Mouse (Mus musculus) C2C12 (cell line): ENCODE measurements at regions not wholly inside any gene's neighbourhood (a gene's known extent, or its start where the extent isn't known, plus 50 kb on each side); places are given as distances from the start of the nearest gene placed in this dataset.

Experiments
- H3K27me3 ChIP-seq: one replicate; pipeline ENCODE4 v1.6.1; 2011; ENCODE audit not compliant: control insufficient read depth, insufficient read depth, insufficient read length
- H3K36me3 ChIP-seq: one replicate; pipeline ENCODE4 v1.6.1; 2011; ENCODE audit not compliant: control insufficient read depth, insufficient read depth
- H3K4me3 ChIP-seq: one replicate; pipeline ENCODE4 v1.5.1; 2011; ENCODE audit warnings: mild to moderate bottlenecking, control low read depth; ENCODE audit not compliant: poor library complexity, insufficient read depth, severe bottlenecking
- H3K79me2 ChIP-seq: one replicate; pipeline ENCODE4 v1.6.1; 2011; ENCODE audit not compliant: control insufficient read depth, insufficient read depth
- H3K79me3 ChIP-seq: one replicate; pipeline ENCODE4 v1.6.1; 2011; ENCODE audit warnings: low read depth, control low read depth
- H3ac ChIP-seq: one replicate; pipeline ENCODE3; 2011; ENCODE audit warnings: low read depth; ENCODE audit not compliant: control insufficient read depth, insufficient read length
- CEBPB ChIP-seq: IDR thresholded peaks from one replicate; pipeline ENCODE4 v1.6.1; 2011; ENCODE audit warnings: low read depth, mild to moderate bottlenecking, control low read depth, moderate library complexity
- CTCF ChIP-seq: IDR thresholded peaks from one replicate; pipeline ENCODE4 v1.5.1; 2011; ENCODE audit not compliant: control insufficient read depth, insufficient read depth, insufficient read length
- FOSL1 ChIP-seq: IDR thresholded peaks from one replicate; pipeline ENCODE4 v1.8.0; 2011; ENCODE audit warnings: mild to moderate bottlenecking, low read length; ENCODE audit not compliant: poor library complexity, insufficient read depth, severe bottlenecking
- MAX ChIP-seq: IDR thresholded peaks from one replicate; pipeline ENCODE4 v1.6.1; 2011; ENCODE audit warnings: mild to moderate bottlenecking, control low read depth
- MYOD1 ChIP-seq: IDR thresholded peaks from one replicate; pipeline ENCODE4 v1.6.1; 2011; ENCODE audit warnings: low read depth; ENCODE audit not compliant: control insufficient read depth, insufficient read length
- MYOG ChIP-seq: IDR thresholded peaks from one replicate; pipeline ENCODE4 v1.6.1; 2011; ENCODE audit not compliant: control insufficient read depth, insufficient read length; ENCODE audit errors: extremely low read depth
- USF1 ChIP-seq: IDR thresholded peaks from one replicate; pipeline ENCODE4 v1.6.1; 2011; ENCODE audit warnings: low read depth, mild to moderate bottlenecking, control low read depth, moderate library complexity

DNA sequence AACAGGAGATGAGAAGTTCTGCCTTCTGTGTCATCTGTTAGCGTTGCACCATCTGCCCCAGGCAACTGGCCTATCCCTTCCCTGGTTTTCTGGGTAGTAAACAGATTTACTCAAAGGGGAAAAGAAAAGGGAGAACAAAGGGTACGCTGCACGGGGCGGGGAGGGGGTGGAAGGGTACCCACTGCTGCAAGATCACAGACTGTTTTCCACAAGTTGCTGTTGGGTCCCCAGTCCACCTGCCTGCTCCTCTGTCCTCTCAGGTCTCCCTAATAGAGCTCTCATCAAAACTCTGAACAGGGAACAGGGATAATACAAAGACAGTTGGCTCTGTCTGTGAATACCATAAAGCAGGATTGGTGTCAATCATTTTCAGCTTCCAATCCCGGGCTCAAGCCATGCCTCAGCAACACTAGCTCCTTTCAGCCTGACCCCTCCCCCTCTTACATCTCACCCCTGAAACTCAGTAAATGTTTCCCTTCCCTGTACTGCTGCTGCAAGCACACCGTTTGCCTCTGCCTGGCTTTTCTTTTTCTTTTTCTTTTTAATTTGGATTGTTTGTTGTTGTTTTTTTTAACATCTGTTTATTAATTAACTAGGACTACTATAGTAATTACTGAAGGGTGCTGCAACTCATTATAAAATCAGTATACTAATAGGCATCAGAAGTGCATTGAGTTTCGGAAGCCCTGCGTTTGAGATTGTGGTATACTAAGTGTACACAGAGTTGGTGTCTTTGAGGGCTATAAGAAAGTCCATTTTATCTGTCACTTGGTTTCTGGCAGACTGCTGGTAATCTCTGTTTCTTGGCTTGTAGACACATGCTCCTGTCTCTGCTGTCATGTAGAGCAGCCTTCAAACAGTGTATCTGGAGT, 244.0 kb upstream of the Cited2 start:
- H3K27me3 ChIP-seq: no peaks in the 10 kb centered on the region
- H3K79me3 ChIP-seq: no peaks in the 10 kb centered on the region
- no peaks in the 10 kb centered on the region for H3K36me3 ChIP-seq
- H3K79me2 ChIP-seq: no peaks in the 10 kb centered on the region
- no peak overlapping the region for H3ac ChIP-seq
- TF ChIP-seq CEBPB (no peak), USF1 (no peak), FOSL1 (no peak), MYOG (no peak), CTCF (no peak)
- H3K4me3 ChIP-seq: no peak overlapping the region

DNA sequence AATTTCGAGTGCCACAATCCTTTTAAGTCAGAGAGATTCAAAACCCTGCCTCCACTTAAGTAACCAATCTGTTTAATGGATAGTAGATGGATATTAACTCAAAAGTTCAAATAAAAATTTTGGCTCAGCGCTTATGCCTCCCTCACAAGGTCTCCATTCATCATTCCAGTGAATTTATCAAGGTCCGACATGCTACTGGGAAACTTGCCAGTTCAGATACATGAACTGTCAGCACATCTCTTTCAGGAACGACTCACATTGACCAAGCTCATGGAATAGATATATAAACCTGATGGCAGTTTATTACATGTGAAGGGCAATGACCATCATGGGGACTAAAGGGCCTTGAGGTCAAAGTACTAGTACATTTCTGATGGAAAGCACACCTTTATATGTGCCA, 240.3 kb upstream of the Cited2 start:
- H3K36me3 ChIP-seq: no peaks in the 10 kb centered on the region
- H3K79me2 ChIP-seq: no peaks in the 10 kb centered on the region
- no peaks in the 10 kb centered on the region for H3K27me3 ChIP-seq
- no peak for TF ChIP-seq CTCF
- no peak for TF ChIP-seq USF1
- TF ChIP-seq MYOD1: no peak
- TF ChIP-seq FOSL1: no peak
- TF ChIP-seq CEBPB: no peak
- TF ChIP-seq MAX: no peak
- TF ChIP-seq MYOG: no peak
- no peak overlapping the region for H3ac ChIP-seq
- no peak overlapping the region for H3K4me3 ChIP-seq
- H3K79me3 ChIP-seq: no peaks in the 10 kb centered on the region

DNA sequence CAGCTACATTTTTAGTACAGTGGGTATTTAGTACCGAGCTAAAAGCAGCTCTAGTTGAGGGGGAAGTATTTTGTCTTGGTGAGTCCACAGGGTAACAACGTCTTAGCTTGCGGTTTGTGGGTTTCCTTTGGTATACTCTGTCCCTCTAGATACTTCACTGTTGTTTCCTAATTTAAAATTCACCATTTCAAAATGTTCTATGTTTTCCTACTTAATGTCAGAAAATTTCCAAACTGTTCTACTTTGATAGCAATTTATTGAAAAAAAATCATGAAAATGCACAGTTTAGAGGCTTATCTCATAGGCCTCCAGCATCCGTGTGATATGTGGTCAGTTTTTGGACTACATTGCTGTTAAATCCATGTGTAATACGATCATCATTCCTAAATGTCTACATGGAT, 238.0 kb upstream of the Cited2 start:
- no peak overlapping the region for H3ac ChIP-seq
- no peaks in the 10 kb centered on the region for H3K79me3 ChIP-seq
- no peaks in the 10 kb centered on the region for H3K27me3 ChIP-seq
- TF ChIP-seq USF1 (no peak), MYOG (no peak), MYOD1 (no peak), CEBPB (no peak), CTCF (no peak), MAX (no peak), FOSL1 (no peak)
- H3K4me3 ChIP-seq: no peak overlapping the region
- H3K79me2 ChIP-seq: no peaks in the 10 kb centered on the region
- no peaks in the 10 kb centered on the region for H3K36me3 ChIP-seq

DNA sequence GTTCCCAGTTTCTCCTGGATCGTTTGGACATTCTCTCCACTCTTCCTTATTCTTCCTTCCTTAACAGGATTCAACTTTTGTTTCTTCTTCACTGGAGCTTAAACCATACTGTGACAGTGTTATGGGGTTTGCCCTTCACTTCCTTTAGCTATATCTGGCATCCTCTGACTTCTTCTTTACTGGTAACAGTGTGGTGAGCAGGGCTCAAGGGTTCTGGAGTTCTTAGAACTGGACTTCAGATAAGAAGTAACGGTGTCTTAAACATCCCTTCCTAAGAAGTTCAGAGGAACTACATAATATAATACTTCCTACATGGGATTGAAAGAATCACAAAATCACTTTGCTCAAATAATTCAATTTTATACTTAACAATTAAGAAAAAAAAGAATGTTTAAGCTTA, 237.5 kb upstream of the Cited2 start:
- H3K79me2 ChIP-seq: no peaks in the 10 kb centered on the region
- no peaks in the 10 kb centered on the region for H3K36me3 ChIP-seq
- no peak overlapping the region for H3K4me3 ChIP-seq
- no peaks in the 10 kb centered on the region for H3K79me3 ChIP-seq
- no peaks in the 10 kb centered on the region for H3K27me3 ChIP-seq
- TF ChIP-seq MYOD1 (no peak), MAX (no peak), MYOG (no peak), CTCF (no peak), USF1 (no peak), FOSL1 (no peak), CEBPB (no peak)
- H3ac ChIP-seq: no peak overlapping the region

DNA sequence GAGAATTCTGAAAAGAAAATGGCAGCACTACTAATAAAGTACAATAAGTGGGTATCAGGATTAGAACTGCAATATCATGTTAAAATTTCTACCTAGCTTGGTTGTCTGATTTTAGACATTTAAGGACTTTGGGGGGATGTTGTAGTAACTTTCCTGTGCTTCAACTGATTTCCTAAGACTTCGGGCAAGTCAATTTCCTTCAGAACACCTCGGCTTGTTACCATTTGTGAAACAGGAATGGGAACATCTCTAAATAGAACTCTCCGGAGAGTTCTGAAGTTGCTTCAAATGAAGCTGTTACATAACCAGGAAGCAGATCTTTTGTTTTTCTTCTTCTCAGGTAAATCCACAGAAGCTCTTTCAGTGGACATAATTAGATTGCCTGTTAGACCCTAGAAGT, 237.0 kb upstream of the Cited2 start:
- TF ChIP-seq CTCF (no peak), MYOD1 (no peak), MAX (no peak), CEBPB (no peak)
- Histone ChIP-seq H3K79me3 (no peaks in the 10 kb centered on the region), H3K4me3 (no peak overlapping the region), H3ac (no peak overlapping the region), H3K36me3 (no peaks in the 10 kb centered on the region), H3K79me2 (no peaks in the 10 kb centered on the region), H3K27me3 (no peaks in the 10 kb centered on the region)

DNA sequence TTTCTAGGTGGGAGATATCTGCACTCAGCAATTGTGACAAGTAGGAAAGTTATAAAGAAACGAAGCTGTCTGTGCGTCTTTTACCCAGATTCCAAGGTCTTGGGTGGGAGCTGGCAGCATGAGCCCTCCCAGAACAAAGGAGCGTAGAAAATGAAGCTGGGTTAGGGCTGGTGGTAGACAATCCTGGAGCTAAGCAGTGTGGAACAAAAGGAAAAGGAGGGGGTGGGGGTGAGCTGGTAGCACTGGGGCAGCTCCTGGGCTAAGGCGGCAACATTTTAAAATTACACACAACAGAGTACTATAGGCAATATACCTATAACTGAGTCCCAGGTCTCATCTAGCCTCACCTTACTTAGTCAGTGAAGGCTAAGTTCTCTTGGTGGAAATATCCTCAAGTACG, 235.6 kb upstream of the Cited2 start:
- no peak for TF ChIP-seq MAX
- TF ChIP-seq CEBPB: no peak
- no peak for TF ChIP-seq MYOG
- no peak for TF ChIP-seq USF1
- TF ChIP-seq CTCF: no peak
- TF ChIP-seq FOSL1: no peak
- no peak for TF ChIP-seq MYOD1
- H3K4me3 ChIP-seq: no peak overlapping the region
- no peaks in the 10 kb centered on the region for H3K27me3 ChIP-seq
- H3ac ChIP-seq: no peak overlapping the region
- no peaks in the 10 kb centered on the region for H3K79me2 ChIP-seq
- H3K79me3 ChIP-seq: no peaks in the 10 kb centered on the region
- H3K36me3 ChIP-seq: no peaks in the 10 kb centered on the region
